Mouse (Mus musculus): ENCODE results near the gene Sdccag8.

Gene Sdccag8

DNA sequence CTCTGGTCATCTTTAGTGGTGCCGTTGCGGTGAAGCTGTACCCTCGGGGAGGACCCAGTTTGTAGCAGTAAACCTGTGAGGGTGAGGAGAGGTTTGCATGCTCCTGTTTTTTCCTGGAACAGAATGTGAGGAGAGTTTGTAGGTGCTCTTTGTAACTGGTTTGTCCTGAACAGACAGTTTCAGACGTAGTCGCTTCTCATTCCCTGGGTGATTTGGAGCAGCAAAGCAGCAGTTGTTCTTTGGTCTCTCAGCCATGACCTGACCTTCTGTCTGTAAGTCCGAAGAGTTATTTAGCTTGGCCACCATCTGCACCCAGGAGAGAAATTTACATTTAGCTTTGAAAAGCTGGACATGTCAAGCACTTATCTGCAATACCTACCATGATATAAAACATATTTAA lies 65.2 kb downstream of the Sdccag8 start:
- DNase-seq = no peak

DNA sequence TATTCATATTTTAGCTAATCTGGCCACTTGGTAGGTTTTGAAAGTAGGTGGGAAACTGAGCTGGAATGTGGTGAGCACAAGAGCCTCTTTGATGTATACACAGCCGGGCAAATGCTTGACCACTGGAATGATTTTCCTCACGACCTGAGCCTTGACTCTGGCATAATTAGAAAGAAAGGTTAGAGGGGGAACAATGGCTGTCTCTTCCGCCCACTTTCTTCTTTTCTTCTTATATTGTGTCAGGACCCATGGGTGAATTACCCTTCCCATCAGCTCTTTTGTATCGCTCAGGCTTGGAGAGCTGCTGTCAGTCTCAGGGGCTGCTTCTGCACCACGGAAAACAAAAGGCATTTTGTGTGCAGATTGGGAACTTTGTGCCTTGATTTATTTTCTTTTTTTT lies 65.6 kb downstream of the Sdccag8 start:
- DNase-seq = no peak

DNA sequence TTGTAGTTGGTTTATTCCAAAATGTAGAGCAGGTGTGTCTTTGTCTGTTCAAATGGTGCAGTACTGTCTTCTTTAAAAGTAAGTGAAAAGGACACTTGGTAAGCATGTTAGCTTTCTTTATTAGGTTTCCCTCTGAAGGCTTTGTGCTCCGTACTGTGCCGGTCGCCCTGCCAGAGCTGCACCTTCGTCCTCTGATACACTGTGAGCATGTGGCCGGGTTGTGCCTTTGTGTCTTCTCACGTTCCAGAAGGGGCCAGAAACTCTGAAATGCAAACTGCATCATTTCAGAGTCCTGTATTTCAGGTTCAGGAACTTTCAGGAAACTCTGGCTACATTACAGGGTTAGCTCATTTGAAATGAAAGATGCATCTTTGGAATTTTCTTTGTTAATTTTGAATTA lies 66.5 kb downstream of the Sdccag8 start:
- DNase-seq = no peak

DNA sequence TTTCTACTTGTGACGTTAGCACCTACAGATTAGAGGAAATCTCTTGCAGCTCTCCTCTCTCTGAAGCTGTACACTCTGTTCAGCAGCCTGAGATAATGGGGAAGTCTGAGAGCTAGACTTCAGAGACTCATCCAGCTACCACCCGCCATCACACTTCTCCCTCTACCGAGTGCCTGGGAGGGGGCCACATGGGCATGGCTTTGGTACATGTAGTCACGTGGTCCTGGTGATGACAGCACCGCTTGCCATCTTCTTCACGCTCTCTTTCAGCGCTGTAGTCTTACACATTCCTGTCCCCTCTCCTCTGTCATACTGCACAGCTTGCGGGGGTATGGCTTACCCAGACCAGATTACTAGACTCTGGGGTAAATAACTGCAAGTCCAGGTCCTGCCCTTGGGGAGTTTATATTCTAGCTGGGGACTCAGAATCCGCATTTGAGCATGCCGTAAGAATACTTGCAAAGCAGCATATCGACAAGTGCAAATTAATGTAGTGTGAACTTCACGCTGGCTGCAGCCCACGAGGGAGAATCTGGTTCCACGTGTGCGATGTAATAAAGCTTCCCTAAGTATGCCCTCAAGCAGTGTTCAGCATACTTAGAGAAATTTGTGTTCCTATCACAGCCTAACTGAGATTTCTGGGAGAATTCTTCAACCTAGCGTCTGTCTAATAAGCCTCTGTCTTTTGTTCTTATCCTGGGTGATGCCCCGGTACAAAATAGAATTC lies 70.9 kb downstream of the Sdccag8 start:
- no peak for DNase-seq

DNA sequence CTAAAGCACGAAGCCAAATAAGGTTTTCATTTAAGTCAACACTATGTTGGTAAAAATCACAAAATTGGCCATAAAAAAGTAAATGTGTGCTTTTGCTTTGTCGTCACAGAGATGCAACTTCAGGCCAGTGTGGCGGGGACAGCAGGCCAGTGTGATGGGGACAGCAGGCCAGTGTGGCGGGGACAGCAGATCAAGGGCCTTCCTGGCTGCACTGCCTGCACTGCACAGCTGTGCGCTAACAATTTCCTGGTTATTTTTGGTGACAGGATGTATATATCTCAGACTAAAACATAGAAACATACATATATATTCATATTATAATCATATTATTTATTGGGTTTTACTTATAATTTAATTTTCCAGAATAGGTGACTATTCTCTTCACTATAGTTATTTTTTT lies 71.5 kb downstream of the Sdccag8 start:
- no peak for DNase-seq

DNA sequence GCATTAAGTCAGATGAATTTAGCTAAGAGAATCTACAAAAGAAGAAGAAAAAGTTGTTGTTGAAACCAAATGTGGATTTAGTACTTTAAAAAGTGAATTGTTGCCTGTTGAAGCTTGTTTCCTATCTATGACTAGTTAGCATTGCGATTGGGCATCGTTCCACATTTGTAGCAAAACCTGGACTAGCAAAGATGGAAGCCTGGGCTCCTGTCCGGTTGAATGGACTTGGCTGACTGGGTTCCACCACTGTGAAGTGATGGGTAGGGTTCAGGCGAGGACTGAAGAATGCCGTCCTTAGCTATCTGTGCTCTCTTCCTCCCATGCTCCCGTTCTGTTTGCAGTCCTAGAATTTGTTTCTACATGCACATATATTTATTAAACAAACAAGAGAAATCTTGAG lies 89.3 kb downstream of the Sdccag8 start:
- DNase-seq = no peak

DNA sequence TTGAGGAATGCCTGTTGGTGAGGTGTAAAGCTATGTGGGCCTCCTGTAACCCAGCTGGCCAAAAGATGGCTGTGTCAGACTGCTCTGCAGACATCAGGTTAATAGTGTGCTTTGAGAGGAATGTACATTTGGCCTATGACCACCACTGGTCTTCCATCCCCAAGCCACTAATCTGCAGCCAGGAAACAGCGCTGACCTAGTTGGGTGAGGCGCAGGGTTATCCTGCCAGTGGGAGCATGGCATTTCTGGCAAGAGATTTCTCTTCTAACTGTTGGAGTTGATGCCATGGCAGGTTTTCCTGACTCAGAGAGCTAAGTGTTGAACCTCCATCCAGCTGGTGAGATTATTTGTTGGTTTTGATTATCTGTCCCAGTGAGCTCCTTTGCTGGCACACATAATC lies 101.5 kb downstream of the Sdccag8 start:
- no peak for DNase-seq

DNA sequence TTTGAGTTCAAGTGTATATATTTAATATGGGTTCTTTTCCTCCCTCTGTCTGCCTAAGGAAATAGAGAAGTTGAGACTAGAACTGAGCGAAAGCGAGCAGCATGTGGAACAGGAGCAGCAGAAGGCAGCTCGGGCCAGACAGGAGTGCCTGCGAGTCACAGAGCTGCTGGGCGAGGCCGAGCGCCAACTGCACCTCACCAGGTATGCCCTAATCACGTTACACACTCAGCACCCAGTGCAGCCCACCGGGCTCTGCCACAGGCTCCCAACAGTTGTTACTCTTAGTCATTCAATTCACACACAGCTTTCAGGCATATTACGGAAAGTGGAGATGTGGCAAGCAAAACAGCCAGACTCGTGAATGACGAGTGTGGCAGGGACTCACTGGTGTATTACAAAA lies 105.0 kb downstream of the Sdccag8 start:
- no peak for DNase-seq

DNA sequence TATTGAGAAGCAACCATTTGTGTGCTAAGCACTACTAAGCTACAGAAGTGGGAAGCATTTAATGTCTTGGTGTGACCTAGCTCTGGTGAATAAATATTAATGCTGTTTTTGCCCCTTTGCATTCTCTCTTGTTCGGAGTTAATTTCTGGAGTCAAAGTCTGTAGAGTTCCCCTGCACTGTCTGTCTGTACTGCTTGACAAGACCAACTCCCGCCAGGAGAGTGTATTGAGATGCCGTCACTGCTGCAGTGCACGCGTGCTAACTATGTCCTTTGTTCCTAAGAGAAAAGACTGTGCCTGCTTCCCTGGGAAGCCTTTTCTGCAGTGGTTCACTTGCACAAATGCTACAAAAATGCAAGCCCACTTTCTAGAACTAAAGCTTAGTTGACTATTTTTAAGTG lies 108.4 kb downstream of the Sdccag8 start:
- no peak for DNase-seq

DNA sequence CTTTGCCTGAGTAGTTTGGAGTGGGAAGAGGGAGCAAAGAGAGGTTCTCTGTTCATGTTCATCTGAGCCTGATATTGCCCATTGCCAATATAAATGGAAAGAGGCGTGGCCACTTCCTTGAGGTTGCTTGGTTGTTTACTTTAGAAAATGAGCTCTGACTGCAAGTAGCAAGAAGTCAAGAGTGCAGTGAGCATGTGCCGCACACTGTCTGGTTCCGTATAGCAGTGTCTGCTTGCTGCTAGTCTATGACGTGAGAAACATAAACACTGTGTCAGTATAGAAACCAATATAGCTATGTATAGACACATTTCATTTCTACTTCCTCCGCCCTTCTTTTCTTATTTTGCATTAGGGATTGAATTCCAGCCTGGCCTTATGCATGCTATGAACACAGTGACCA lies 111.5 kb downstream of the Sdccag8 start:
- DNase-seq = no peak

DNA sequence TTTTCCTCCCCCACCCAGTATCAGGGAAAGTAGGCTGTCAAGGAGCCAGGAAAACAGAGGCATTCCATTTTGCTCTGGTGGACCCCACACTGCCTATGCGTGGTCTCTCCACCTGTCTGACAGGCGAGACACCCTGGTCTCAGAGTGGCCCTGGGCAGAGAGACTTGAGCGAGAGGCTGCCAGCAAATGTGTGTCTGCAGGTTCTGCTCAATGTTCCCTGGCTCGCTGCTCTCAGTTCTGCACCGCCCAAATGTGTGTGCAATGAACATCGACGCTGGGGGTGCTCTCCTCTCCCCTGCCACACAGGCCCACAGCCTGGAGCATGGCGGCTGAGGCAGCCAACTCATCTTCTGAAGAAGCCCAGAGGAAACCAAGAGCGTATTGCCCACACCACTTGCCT lies 112.9 kb downstream of the Sdccag8 start:
- no peak for DNase-seq

DNA sequence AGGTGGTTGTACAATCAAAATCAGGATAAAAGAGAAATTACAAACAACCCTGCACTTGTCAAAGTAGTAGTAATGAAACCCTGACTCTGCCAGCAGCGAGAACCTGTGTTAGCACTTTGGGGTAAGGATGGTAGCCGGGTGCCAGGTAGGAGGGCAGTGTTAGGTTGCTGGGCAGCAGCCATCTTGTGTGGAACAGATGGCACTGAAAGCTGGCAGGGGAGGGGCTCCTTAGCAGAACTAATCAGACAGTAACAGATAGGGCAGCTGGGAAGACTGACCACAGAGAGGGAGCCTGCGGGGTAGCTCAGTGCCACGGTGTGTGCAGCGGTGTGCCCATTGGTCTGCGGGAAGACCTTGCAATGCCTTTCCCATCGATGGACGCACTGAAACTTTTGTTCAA lies 115.2 kb downstream of the Sdccag8 start:
- no peak for DNase-seq

DNA sequence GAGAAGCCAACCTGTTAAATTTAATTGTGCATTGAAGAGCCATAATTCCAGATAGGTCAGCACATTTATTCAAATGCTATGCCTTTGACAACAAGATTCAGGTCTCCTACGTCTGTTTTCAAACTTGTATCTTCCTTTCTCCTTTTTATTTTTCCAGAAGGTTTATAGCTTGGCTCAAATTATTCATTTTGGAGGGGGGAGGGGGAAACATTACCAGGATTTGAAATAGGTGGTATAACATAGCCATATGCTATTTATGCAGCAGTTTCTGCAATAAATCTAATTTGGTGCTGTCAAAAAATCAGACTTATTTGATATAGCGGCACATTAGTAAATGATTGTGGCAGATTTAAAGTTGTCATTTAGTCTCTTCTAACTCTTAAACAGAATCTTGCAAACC lies 116.1 kb downstream of the Sdccag8 start:
- DNase-seq = no peak

DNA sequence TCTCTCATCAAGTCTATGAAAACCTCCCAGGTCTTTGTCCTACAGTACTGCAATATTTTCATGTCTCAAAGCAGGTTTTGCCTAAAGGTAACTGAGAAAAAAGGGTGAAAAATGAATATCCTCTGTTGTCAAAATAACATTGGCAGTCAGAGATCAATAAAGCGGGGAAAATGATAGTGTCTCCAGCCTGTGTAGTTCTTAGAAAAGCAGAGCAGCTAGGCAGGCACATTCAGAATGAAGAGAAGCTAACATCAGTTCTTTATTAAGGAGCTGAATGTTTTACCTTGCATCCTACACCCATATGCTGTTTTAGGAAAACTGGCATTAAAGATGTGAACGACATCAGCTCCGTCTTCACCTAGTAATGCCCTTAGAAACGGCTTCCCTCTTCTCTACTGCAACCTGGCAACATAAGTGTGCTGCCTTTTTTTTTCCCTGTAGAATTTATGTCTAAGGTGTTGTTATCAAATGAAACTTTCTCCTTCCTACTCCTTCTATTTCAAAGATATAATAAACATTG lies 116.6 kb downstream of the Sdccag8 start:
- DNase-seq = no peak

DNA sequence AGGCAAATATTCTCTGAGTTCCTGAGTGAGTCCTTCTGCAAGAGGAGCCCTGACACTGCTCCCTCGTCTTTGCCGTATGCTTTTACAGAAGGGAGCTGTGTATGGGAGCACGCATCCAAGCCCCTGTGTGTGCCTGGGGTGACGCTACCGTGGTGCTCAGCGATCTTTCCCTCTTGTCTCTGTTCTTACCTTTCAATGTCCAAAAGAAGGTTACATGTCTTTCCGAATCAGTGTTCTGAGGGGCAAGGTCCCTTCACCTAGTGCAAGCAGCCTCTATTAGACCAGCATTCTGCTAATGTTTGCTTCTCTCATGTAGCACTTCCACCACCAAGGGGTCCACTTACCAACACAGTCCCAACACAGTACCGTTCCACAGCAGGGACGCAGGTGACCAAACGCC lies 117.1 kb downstream of the Sdccag8 start:
- no peak for DNase-seq

DNA sequence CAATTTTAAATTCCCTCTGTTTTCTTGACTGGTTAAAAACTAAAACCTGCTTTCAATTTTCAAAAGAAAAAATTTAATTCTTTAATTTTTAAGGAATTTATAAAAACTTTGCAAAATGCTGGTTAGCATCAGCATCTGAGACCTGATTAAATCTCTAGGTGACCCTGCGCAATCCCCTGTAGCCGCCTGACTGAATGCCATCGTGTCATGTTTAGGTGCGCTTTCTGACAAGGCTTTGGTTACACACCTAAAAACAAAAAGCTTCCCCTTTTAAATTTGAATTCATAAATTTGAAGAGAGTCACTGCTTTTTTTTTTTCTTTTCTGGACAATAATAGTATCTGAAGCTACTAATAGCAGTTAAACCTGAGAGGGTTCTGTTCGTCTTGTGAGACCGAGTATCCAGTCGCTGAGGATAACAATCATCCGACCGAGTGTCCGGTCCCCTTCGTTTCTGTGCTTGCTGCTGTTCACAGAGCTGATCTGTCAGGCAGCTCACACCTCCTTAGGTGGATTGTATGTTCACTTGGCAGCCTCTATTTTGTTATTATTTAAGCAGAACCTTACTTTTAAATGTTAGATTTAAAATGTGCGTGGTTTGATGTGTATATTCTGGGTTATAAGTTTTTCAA lies 118.0 kb downstream of the Sdccag8 start:
- no peak for DNase-seq

DNA sequence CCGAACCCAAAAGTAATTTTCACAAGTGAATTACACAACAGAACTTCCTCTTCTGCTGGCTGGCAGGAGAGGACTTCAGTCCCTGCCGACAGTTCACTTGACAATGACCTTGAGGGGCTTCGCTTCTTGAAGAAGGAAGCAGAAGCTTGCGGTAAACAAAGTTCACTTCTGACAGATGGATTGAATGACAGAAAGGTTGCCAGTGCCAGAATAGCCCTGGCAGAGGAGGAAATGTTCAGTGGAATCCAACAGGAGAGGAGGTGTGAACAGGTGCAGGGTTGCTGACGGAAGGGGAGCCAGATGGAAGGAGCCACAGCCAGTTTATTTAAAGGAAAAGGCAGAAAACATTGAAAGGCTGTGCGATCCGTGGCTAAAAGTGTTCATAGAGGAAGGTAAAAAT lies 118.9 kb downstream of the Sdccag8 start:
- DNase-seq = no peak

DNA sequence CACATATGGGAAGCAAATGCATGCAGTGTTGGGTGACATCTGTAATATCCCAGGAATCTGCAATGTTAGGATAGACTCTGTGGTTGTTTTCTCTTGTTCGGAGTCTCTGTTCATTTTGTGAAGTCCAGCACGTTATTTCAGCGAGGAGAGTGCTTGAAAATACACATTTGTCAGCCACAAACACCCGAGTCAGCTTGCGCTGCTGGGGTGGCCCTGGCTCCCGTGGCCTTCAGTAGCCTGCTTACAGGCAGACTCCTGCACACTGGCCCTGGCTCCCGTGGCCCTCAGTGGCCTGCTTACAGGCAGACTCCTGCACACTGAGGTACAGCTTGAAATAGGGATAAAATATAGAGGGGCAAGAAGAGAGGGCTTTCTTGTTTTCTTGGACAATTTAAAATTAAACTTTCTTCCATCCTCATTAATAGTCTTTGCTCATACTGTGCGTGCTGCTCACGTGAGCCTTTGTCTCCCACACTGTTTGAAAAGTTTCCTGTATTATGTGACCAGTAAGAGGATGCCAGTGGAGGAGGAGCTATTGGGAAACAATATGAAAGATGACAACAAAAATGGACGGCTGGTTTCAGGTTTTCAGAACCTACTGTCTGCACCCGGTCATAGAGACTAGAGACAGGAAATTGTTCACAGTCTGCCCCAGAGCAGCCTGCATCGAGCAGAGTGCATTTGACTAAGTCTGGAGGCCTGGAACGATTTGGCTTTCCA lies 119.7 kb downstream of the Sdccag8 start:
- DNase-seq = no peak

DNA sequence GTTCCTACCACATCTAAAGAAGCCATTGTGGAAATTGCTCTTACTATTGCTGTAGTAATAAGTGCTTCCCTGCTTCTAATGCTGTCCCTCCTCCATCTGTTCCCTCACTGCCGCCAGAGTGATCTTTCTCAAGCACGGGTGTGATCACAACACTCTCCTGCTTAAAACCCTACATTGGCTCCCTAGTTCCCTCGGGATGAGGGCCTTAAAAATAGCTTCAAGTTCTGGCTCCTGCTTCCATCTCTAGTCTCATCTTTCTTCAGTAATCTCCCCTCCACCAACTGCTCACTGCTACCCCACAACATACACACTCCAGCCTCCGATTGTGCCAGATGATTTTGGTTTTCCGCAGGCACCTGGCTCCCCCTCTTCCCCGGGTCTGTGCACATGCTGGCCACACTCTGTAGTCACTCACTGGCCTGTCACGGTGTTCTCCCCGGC lies 125.5 kb downstream of the Sdccag8 start:
- no peak for DNase-seq

DNA sequence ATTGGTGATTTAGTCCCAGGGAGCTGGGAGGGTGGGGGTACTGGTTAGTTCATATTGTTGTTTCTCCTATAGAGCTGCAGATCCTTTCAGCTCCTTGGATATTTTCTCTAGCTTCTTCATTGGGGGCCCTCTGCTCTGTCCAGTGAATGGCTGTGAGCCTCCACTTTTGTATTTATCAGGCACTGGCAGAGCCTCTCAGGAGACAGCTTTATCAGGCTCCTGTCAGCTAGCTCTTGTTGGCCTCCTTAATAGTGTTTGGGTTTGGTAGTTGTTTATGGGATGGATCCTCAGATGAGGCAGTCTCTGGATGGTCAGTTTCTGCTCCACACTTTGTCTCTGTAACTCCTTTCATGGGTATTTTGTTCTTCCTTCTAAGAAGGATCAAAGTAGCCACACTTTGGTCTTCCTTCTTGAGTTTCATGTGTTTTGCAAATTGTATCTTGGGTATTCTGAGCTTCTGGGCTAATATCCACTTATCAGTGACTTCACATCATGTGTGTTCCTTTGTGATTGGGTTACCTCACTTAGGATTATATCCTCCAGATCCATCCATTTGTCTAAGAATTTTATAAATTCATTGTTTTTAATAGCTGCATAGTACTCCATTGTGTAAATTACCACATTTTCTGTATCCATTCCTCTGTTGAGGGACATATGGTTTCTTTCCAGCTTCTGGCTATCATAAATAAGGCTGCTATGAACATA lies 127.0 kb downstream of the Sdccag8 start:
- DNase-seq = peak; percentile 37

DNA sequence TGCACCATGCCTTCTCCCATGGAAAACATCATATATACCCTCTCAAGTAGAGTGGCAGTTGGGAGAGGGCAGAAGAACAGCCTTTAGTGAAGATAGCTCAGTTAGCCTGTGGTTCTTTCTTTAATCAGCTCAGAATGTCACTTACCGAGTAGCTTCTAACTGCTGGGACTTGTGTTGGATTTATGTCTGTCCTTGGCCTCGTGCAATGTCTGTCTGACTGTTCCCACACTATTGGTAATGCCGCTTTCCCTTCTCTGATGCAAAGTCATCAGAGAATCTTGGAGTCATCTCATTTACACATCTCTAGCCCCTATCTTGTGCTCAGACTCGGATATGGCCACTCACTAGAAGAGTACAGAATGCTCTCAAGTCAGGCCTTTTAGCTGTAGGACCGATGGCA lies 128.7 kb downstream of the Sdccag8 start:
- DNase-seq = no peak

DNA sequence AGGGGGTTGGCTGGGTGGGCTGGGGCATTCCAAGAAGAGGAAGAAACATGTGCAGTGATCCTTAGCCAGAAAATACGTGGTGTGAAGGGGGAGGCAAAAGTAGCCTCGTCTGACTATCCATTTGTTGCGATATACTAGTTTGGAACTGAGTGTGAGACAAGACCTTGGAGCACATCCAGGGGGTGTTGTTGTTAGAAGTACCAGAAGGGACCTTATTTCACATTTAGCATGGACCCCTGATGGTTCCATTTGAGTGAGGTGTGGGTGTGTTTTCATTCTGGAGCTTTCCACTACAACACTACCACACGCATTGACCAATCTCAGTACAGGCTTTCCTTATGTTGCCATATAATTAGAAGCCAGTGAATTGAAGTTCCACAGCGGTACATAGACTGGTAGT lies 129.5 kb downstream of the Sdccag8 start:
- DNase-seq = no peak

DNA sequence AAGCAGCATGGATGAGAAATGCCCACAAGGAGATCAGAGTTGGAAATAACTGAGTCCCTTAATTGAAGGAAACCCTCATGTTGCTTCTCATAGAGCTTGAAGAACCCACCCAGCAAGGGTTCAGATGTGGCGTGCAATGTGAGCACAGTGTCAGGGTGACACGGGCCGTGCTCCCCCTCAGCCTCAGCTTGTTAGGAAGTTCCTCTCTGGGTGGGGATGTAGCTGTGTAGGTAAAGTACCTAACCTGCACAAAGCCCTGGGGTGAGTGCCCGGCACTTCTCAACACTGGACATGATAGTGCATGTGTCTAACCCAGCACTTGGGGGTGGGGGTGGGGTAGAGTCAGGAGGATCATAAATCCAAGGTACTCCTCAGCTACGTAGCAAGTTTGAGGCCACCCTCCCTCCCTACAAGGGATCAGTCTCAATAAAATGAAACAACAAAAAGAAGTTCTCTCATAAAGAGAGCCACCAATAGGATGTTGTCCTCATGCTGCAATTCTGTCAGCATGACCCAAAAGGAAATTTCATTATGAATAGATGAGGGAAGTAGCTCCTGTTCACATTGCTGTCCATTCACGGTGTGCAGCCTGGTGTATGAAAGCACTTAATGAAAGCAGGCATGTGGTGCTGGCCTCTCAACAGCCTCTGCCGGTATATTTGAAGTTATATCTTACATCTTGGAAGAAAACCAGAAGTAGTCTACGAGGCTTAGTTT lies 130.2 kb downstream of the Sdccag8 start:
- DNase-seq = no peak

Measured in liver (tissue).